17 mouse cellular contexts compared by ENCODE assay signal in the genomic region with DNA sequence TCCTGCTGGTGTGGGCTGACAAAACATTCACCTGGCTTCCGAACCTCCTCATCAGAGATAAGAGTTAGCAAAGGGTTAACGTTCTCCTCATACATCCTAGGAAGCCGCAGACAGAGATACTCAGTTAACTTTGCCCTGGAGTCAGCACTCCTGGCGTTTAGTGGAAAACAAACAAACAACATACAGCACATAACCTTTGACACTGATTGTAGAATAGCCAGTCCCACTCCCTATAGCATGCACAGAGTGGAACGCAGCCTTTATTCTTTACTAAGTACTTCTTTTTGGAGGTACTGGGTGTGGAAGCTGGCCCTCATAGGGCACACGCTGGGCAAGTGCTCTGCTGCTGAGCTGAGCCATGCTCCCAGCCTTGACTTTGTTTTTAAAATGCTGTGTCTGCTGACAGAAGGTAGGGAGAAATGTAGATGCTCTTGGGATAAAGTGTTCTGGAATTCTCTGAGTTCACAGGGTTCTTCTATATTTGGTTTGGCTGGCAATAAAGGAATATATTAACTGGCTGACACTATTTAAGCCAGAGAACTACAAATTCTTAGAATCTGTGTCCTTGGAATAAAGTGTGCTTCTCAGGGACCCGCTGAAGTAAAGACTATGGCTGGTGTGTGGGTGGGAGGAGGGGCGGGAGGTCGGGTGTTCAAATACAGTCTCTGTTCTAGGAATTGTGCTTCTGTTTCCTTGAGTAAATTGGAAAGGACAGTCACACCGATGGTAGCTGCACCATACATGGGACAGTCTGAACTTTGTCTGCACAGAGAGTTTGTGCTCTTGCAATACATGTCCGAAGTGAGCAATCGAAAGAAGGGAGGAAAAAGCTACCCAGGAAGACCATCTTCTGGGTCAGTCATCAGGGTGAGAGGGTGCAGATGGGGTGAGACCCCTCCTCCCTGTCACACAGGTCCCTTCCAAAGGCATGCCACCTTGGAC.
A peak's percentile ranks its signal among the peaks of the same experiment; 100 is the strongest.
DNase-seq lines count a peak whose midpoint lies in the region; ATAC-seq and TF ChIP-seq lines count a peak whose summit lies in the region.
"Had no signal": no experiment of that assay in that cellular context is flagged by ENCODE, and none has a peak within 500 bp of the region (broad histone marks: within the 10 kb centered on the region; RNA-seq: fewer than 3 reads in every experiment).

No protein-coding gene starts in this region.

- H3K9me3 ChIP-seq in hindbrain, embryonic 13.5 days = no peaks in the 10 kb centered on the region
- H3K9me3 ChIP-seq in hindbrain, embryonic 11.5 days (ENCODE audit: control insufficient read depth, low read length) = no peaks in the 10 kb centered on the region
- H3K9me3 ChIP-seq in midbrain, embryonic 10.5 days (replicated peaks) = no peaks in the 10 kb centered on the region
- H3K9me3 ChIP-seq in midbrain, embryonic 15.5 days = no peaks in the 10 kb centered on the region
- H3K9me3 ChIP-seq in liver, embryonic 14.5 days (ENCODE audit: control insufficient read depth, low read length) = no peaks in the 10 kb centered on the region
- H3K9me3 ChIP-seq: embryonic facial prominence, embryonic 13.5 days; limb, embryonic 10.5 days; lung, embryonic 15.5 days had no signal

- H3K27me3 ChIP-seq in hindbrain, embryonic 13.5 days = no peaks in the 10 kb centered on the region
- H3K27me3 ChIP-seq in hindbrain, embryonic 11.5 days (ENCODE audit: control insufficient read depth, insufficient read depth, low read length) = no peaks in the 10 kb centered on the region
- no peaks in the 10 kb centered on the region for H3K27me3 ChIP-seq in midbrain, embryonic 10.5 days (ENCODE audit: low read depth, poor library complexity, severe bottlenecking)
- H3K27me3 ChIP-seq in midbrain, embryonic 15.5 days (replicated peaks) = no peaks in the 10 kb centered on the region
- H3K27me3 ChIP-seq in liver, embryonic 14.5 days (ENCODE audit: control insufficient read depth, insufficient read depth, low read length) = no peaks in the 10 kb centered on the region
- H3K27me3 ChIP-seq: embryonic facial prominence, embryonic 13.5 days; lung, embryonic 15.5 days had no signal

- TF ChIP-seq CTCF in liver, embryonic 14.5 days (IDR thresholded peaks at IDR 0.05; ENCODE audit: low read depth) = no peak

- H3K36me3 ChIP-seq in hindbrain, embryonic 13.5 days = no peaks in the 10 kb centered on the region
- H3K36me3 ChIP-seq in hindbrain, embryonic 11.5 days (ENCODE audit: control insufficient read depth, insufficient read depth, low read length) = no peaks in the 10 kb centered on the region
- no peaks in the 10 kb centered on the region for H3K36me3 ChIP-seq in midbrain, embryonic 10.5 days
- H3K36me3 ChIP-seq in midbrain, embryonic 15.5 days (replicated peaks) = no peaks in the 10 kb centered on the region
- peaks cover 2% of the 10 kb centered on the region; the same call in 1 of the 2 replicates for H3K36me3 ChIP-seq in liver, embryonic 14.5 days (replicated peaks; ENCODE audit: control insufficient read depth, insufficient read depth, low read depth)
- H3K36me3 ChIP-seq: embryonic facial prominence, embryonic 13.5 days; limb, embryonic 10.5 days; lung, embryonic 15.5 days had no signal

- 32% methylated on average over 12 of the region's 12 CpGs for WGBS in hindbrain, embryonic 13.5 days
- 32% methylated on average over 12 of the region's 12 CpGs for WGBS in hindbrain, embryonic 11.5 days
- 30% methylated on average over 12 of the region's 12 CpGs for WGBS in midbrain, embryonic 10.5 days
- 33% methylated on average over 12 of the region's 12 CpGs for WGBS in midbrain, embryonic 15.5 days
- 57% methylated on average over 12 of the region's 12 CpGs for WGBS in liver, embryonic 14.5 days (ENCODE audit: insufficient replicate concordance)

- H3K27ac ChIP-seq in hindbrain, embryonic 13.5 days = no peak overlapping the region; the same call in 1 of the 2 replicates
- no peak overlapping the region for H3K27ac ChIP-seq in hindbrain, embryonic 11.5 days (ENCODE audit: low read depth, low read length)
- peak overlapping the region; percentile 9; the same call in 1 of the 2 replicates for H3K27ac ChIP-seq in midbrain, embryonic 10.5 days (replicated peaks)
- H3K27ac ChIP-seq in midbrain, embryonic 15.5 days = no peak overlapping the region
- H3K27ac ChIP-seq in liver, embryonic 14.5 days = no peak overlapping the region
- H3K27ac ChIP-seq: embryonic facial prominence, embryonic 13.5 days; heart, adult 2 months; hindbrain, postnatal 0 days; limb, embryonic 10.5 days; lung, embryonic 15.5 days had no signal

- DNase-seq in hindbrain, embryonic 11.5 days (ENCODE audit: low spot score) = no peak
- no peak for DNase-seq in midbrain, embryonic 10.5 days (ENCODE audit: low spot score)
- DNase-seq in liver, embryonic 14.5 days (ENCODE audit: low read depth in 3 of 3, low spot score in 3 of 3) = no peak
- DNase-seq in yolk sac, embryonic 10.5 days (ENCODE audit: low spot score) = peak; percentile 82
- no peak for DNase-seq in urinary bladder, postnatal 36 days (ENCODE audit: low spot score in 2 of 2)
- DNase-seq: adrenal gland, adult 8-10 months; cerebellum, adult 18-20 months; heart, adult 2 months; right cerebral cortex, adult 18-20 months; spleen, adult 18-20 months; thymus, postnatal 25 days had no signal

- no peak overlapping the region for H3K4me2 ChIP-seq in hindbrain, embryonic 13.5 days
- no peak overlapping the region for H3K4me2 ChIP-seq in hindbrain, embryonic 11.5 days (replicated peaks; ENCODE audit: low read depth, low read length)
- no peak overlapping the region for H3K4me2 ChIP-seq in midbrain, embryonic 15.5 days
- peak overlapping the region; percentile 6; the same call in 1 of the 2 replicates for H3K4me2 ChIP-seq in liver, embryonic 14.5 days (ENCODE audit: low read depth)
- H3K4me2 ChIP-seq: embryonic facial prominence, embryonic 13.5 days; lung, embryonic 15.5 days had no signal

- ATAC-seq in hindbrain, embryonic 13.5 days (ENCODE audit: low FRiP score) = no peak
- no peak for ATAC-seq in hindbrain, embryonic 11.5 days (ENCODE audit: low FRiP score)
- ATAC-seq in midbrain, embryonic 15.5 days (replicated peaks) = no peak
- no peak for ATAC-seq in liver, embryonic 14.5 days (ENCODE audit: insufficient read depth)
- ATAC-seq: hindbrain, postnatal 0 days had no signal

- peaks cover 42% of the 10 kb centered on the region for H3K4me1 ChIP-seq in hindbrain, embryonic 13.5 days (replicated peaks)
- H3K4me1 ChIP-seq in hindbrain, embryonic 11.5 days (replicated peaks; ENCODE audit: control insufficient read depth, insufficient read depth, low read length) = no peaks in the 10 kb centered on the region
- H3K4me1 ChIP-seq in midbrain, embryonic 10.5 days = peaks cover 64% of the 10 kb centered on the region
- peaks cover 27% of the 10 kb centered on the region for H3K4me1 ChIP-seq in midbrain, embryonic 15.5 days
- H3K4me1 ChIP-seq in liver, embryonic 14.5 days (replicated peaks; ENCODE audit: control insufficient read depth in 2 of 2, insufficient read depth in 2 of 2, low read length in 1 of 2) = peaks cover 0 to 18% of the 10 kb centered on the region in 2 experiments; a peak in 2 of 4 replicates

- no peak for TF ChIP-seq EP300 in liver, embryonic 14.5 days (IDR thresholded peaks at IDR 0.05; ENCODE audit: low read depth)

- 0 out of 2 replicates have a peak overlapping the region, but pooled peaks have one; percentile 11 for H3K9ac ChIP-seq in hindbrain, embryonic 13.5 days
- no peak overlapping the region for H3K9ac ChIP-seq in hindbrain, embryonic 11.5 days (ENCODE audit: low read depth, low read length)
- H3K9ac ChIP-seq in midbrain, embryonic 15.5 days = no peak overlapping the region
- no peak overlapping the region for H3K9ac ChIP-seq in liver, embryonic 14.5 days (replicated peaks)
- H3K9ac ChIP-seq: embryonic facial prominence, embryonic 13.5 days; lung, embryonic 15.5 days had no signal

- no peak overlapping the region for H3K4me3 ChIP-seq in hindbrain, embryonic 13.5 days
- no peak overlapping the region for H3K4me3 ChIP-seq in hindbrain, embryonic 11.5 days (ENCODE audit: low read depth, low read length)
- no peak overlapping the region for H3K4me3 ChIP-seq in midbrain, embryonic 10.5 days
- no peak overlapping the region for H3K4me3 ChIP-seq in midbrain, embryonic 15.5 days
- no peak overlapping the region for H3K4me3 ChIP-seq in liver, embryonic 14.5 days (ENCODE audit: insufficient read depth in 1 of 2, low read depth in 2 of 2, low read length in 2 of 2)
- H3K4me3 ChIP-seq: embryonic facial prominence, embryonic 13.5 days; heart, adult 2 months; limb, embryonic 10.5 days; lung, embryonic 15.5 days had no signal
